Mouse (Mus musculus): ENCODE measurements around the gene Mfap3l.
"Not testable (repeated sequence)": the region's sequence is repeated elsewhere in the genome, so short reads cannot be mapped to it uniquely, and the experiment has no call there.

The Mfap3l gene

GRCm38 (mm10) chr8:60650119-60650518, 17.5 kb downstream of the Mfap3l start:
- DNase-seq (ENCODE audit: low spot score), result no peak

DNA sequence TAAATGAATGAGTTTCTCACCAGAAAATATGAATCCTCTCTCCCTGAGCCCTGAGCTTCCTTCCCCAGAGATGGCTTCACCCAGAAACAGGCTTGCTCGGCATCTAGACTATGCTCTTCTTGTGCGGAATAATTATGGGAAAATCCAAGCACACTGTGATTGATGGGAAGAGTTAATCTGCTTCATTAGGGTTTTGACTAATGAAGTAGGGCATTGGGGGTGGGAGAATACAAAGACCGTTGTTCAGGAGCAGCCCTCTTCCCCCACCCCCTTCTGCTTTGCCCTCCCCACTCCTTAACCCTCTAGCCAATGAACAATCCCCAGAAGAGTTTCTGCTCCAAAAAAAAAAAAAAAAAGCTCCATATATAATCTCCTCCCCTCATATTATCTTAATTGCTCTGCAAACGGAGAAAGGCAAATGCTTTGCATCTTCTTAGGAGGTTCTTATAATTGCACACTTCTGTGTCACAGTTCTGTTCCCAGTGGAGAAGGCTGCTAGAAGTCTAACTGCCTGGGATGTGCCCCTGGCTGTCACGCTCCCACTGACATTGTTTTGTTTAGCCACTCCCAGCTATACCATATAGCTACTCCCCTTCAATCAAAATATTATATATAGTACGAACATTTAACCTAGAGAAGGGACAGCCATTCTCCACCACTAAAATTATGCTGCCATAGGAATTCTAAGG, 24.9 kb downstream of the Mfap3l start:
- DNase-seq (ENCODE audit: low spot score), result no peak

GRCm38 (mm10) chr8:60658114-60658500, 25.5 kb downstream of the Mfap3l start:
- no peak for DNase-seq (ENCODE audit: low spot score)

- not testable (repeated sequence) for DNase-seq (ENCODE audit: low spot score)
Observed at GRCm38 (mm10) chr8:60658686-60659085, 26.1 kb downstream of the Mfap3l start.

DNA sequence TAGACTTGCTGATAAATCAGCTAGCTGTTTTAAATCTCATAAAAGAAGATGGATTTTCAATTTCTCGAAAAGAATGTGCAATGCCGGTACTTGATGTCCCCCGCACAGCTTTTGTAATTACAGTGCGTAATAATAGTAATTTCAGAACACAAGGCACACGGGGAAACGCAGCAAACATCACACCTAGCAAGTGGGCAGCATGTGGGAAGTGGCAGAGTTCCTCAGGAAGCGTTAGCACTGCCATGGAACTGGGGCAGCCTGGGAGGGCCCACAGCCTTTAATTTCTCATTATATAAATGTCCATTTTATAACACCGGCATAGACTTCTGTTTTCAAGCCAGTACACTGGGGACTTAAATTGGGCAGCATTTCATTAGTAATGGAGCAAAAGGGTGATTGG, 27.1 kb downstream of the Mfap3l start:
- DNase-seq (ENCODE audit: low spot score), result no peak

DNA sequence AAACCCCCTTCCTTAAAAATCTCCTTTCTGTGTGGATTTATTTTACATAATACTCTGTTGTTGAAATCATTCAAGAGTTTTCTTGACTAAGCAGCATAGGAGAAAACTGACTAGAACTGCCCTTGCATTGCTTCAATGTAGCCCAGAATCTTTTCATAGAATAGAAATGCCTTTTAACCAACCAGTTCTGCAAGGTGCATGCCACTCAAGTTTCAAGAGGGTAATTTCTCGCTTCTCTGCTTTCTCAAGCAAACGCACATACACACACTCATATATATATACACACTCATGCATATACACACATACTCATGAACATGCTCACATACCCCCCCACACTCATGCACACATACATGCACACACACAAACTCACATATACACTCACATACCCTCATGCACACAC, 28.6 kb downstream of the Mfap3l start:
- no peak for DNase-seq (ENCODE audit: low spot score)

DNA sequence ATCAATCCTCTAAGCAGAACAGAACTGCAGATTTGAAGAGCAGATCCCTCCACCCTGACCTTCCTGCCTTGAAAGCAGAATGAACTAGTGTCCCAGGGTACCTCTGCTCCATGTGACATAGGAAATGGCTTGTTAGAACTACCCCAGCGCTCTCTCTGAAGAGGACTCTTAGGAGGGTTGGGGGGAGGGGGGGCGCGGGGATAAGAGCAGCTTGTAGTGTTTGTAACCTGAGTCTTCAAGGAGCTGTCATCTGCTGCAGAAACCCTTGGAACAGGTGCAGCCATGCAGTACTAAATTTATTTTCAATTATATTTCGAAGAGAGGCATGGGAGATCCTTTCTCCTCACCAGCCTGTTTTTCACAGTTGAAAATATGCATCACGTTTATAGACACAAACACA, 30.9 kb downstream of the Mfap3l start:
- DNase-seq (ENCODE audit: low spot score), result no peak

GRCm38 (mm10) chr8:60665821-60666220, 33.2 kb downstream of the Mfap3l start:
- no peak for DNase-seq (ENCODE audit: low spot score)

DNA sequence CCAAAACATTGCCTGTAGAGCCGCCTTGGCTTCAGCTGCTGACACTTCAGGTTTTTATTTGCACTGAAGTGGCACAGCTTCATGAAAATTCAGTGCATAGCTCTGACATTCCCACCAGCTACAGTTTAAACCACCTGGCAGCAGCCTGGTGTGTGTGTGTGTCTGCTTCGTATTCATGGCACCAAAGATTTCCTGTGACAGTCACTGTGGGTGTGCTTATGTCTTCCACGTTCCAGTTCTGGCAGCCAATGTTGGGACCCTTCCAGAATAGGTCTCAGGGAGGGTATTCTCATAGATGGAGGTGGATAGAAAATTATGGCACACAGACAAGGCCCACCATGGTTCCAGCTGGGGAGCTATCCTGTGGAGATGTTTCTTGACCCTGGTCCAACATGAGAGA, 34.2 kb downstream of the Mfap3l start:
- no peak for DNase-seq (ENCODE audit: low spot score)

GRCm38 (mm10) chr8:60678590-60678989, 46.0 kb downstream of the Mfap3l start:
- DNase-seq (ENCODE audit: low spot score), result no peak

DNA sequence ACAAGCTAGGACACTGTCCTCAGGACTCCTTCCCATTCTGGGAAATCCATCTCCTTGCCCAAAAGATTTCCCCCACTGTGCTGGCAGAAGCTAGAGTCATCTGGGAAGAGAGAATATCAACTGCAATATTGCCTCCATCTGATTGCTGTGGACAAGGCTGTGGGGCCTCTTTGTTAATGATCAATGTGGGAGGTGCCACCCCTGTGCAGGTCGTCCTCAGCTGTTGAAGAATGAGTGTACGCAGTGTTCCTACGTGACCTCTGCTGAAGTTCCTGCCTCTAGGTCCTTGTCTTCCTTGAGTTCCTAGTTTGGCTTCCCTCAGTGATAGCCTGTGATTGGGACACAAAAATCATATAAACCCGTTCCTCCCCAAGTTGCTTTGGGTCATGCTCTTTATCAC, 49.2 kb downstream of the Mfap3l start:
- no peak for DNase-seq (ENCODE audit: low spot score)

GRCm38 (mm10) chr8:60682340-60682739, 49.7 kb downstream of the Mfap3l start:
- DNase-seq (ENCODE audit: low spot score), result no peak

DNA sequence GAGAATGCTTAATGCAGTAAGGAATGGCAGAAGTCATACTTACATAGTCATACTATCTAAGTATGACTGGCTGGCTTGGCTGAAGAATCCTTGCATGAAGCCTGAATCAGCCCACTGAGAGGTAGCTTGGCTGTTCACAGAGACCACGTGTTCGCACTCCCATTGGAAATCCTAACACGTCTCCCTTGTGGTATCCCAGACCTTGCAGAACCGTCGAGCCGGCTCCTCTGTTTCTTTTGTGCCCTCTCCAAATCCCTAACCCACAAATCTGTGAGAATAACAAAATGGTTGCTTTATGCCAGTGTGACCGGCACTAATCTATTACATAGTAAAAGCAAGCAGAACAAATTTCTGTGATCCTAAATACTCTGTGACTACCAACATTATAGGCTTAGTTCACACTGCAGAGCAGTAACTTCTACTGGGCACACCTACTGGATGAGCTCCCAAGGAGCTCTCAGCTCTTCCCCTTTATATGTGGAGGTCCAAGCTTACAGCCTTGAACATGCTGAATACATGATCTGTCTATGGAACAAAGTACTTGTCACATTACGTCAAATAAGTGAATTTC, 79.0 kb downstream of the Mfap3l start:
- DNase-seq (ENCODE audit: low spot score), result no peak

DNA sequence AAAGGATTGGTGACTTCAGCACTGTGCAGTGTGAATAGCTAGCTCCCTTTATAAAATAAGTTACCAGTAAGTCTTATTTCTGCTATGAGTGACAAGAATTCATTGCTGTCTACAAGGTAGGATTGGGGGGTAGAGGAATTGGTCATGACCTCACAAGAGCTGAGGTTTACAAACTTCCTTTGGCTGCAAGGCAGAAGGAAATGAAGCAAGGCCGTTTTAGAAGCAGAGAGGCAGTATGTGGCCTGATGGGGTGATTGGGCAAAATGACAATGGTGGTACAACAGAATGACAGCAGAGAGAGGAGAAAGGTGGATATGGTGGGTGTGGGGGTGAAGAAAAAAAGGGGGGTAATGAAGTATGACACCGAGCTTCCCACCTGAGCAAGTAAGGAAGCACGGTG, 82.1 kb downstream of the Mfap3l start:
- no peak for DNase-seq (ENCODE audit: low spot score)

DNA sequence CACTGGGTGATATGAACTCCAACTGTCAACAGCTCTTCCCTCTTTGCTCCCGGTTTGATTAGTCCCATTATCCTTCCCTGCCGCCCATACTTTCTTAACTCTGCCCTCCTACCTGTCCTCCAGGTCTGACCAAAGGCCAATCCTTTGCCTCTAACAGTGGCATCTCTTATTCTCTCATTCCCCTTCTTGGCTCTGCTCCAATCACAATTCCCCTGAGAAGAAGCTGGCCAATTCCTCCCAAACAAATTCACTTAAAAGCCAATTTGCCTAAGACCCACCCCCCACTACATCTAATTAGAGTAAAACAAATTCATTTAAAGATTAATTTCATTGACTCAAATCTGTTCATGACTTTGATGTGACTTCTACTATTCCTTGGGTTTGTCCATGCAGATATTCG, 86.1 kb downstream of the Mfap3l start:
- DNase-seq (ENCODE audit: low spot score), result peak; percentile 74

All from MN1 (cell line).